Mouse (Mus musculus): ENCODE measurements around the gene Slc9a5. TPM values are rescaled to one million over a fixed set of nuclear protein-coding genes. Genes with fewer than 3 reads are reported as not detected.

The Slc9a5 gene
- total RNA-seq, 1 experiment = 5.8 TPM

- Histone ChIP-seq H3K27ac (ENCODE audit: insufficient read depth, low read depth, low read length, poor library complexity, severe bottlenecking) (no peak overlapping the region), H3K4me3 (ENCODE audit: insufficient read depth in 1 of 2, low read depth in 1 of 2, low read length in 2 of 2, poor library complexity in 1 of 2, severe bottlenecking in 1 of 2) (no peak overlapping the region), H3K36me3 (ENCODE audit: control insufficient read depth, insufficient read depth, low read length, poor library complexity, severe bottlenecking) (peaks cover 39% of the 10 kb centered on the region), H3K9me3 (ENCODE audit: control insufficient read depth, insufficient read depth, low read depth, low read length) (no peaks in the 10 kb centered on the region), H3K9ac (ENCODE audit: insufficient read depth, low read depth, low read length, poor library complexity, severe bottlenecking) (no peak overlapping the region), H3K4me1 (ENCODE audit: control insufficient read depth in 2 of 2, insufficient read depth in 2 of 2, low read length in 2 of 2, poor library complexity in 1 of 2) (peaks cover 0 to 9% of the 10 kb centered on the region in 2 experiments; a peak in 1 of 4 replicates)
- TF ChIP-seq ZNF384 (IDR thresholded peaks at IDR 0.05; ENCODE audit: low read depth, low read length) (no peak), ZC3H11A (IDR thresholded peaks at IDR 0.05; ENCODE audit: borderline replicate concordance, low read depth, low read length) (no peak), HCFC1 (IDR thresholded peaks at IDR 0.05; ENCODE audit: borderline replicate concordance, insufficient read depth, low read length) (no peak), CHD2 (IDR thresholded peaks at IDR 0.05; ENCODE audit: low read depth, low read length) (no peak), MAFK (IDR thresholded peaks at IDR 0.05; ENCODE audit: insufficient read depth, low read depth, low read length) (no peak)
- DNase-seq (ENCODE audit: low read depth, low spot score) = no peak
- in situ Hi-C loops (cut with MboI; ENCODE audit: low sequenced_read_pairs in 2 of 2, unreplicated experiment in 2 of 2) = no loop called here
Measured at GRCm38 (mm10) chr8:105332523-105332922, 16.1 kb upstream of the Slc9a5 start.

GRCm38 (mm10) chr8:105336373-105337130 lies 12.1 kb upstream of the Slc9a5 start:
- H3K4me1 ChIP-seq (ENCODE audit: control insufficient read depth in 2 of 2, insufficient read depth in 2 of 2, low read length in 2 of 2, poor library complexity in 1 of 2) = peaks cover 0 to 11% of the 10 kb centered on the region in 2 experiments; a peak in 2 of 4 replicates
- H3K9me3 ChIP-seq (ENCODE audit: control insufficient read depth, insufficient read depth, low read depth, low read length) = no peaks in the 10 kb centered on the region
- H3K36me3 ChIP-seq (ENCODE audit: control insufficient read depth, insufficient read depth, low read length, poor library complexity, severe bottlenecking) = peaks cover 7% of the 10 kb centered on the region; the same call in 1 of the 2 replicates
- DNase-seq (ENCODE audit: low read depth, low spot score) = peak; percentile 68
- in situ Hi-C loops (cut with MboI; ENCODE audit: low sequenced_read_pairs in 2 of 2, unreplicated experiment in 2 of 2) = no loop called here
- TF ChIP-seq HCFC1 (IDR thresholded peaks at IDR 0.05; ENCODE audit: borderline replicate concordance, insufficient read depth, low read length) (peak; percentile 39; the same call in 1 of the 2 replicates), ZNF384 (IDR thresholded peaks at IDR 0.05; ENCODE audit: low read depth, low read length) (no peak)
- H3K4me3 ChIP-seq (ENCODE audit: insufficient read depth in 1 of 2, low read depth in 1 of 2, low read length in 2 of 2, poor library complexity in 1 of 2, severe bottlenecking in 1 of 2) = peak overlapping the region; percentile 61 to 75
- H3K9ac ChIP-seq (ENCODE audit: insufficient read depth, low read depth, low read length, poor library complexity, severe bottlenecking) = peak overlapping the region; percentile 24; the same call in 1 of the 2 replicates
- H3K27ac ChIP-seq (ENCODE audit: insufficient read depth, low read depth, low read length, poor library complexity, severe bottlenecking) = no peak overlapping the region

- H3K27ac ChIP-seq (ENCODE audit: insufficient read depth, low read depth, low read length, poor library complexity, severe bottlenecking) = no peak overlapping the region
- no peak overlapping the region for H3K9ac ChIP-seq (ENCODE audit: insufficient read depth, low read depth, low read length, poor library complexity, severe bottlenecking)
- H3K9me3 ChIP-seq (ENCODE audit: control insufficient read depth, insufficient read depth, low read depth, low read length) = no peaks in the 10 kb centered on the region
- H3K4me1 ChIP-seq (ENCODE audit: control insufficient read depth in 2 of 2, insufficient read depth in 2 of 2, low read length in 2 of 2, poor library complexity in 1 of 2) = peaks cover 0 to 11% of the 10 kb centered on the region in 2 experiments; a peak in 2 of 4 replicates
- no peak overlapping the region for H3K4me3 ChIP-seq (ENCODE audit: insufficient read depth in 1 of 2, low read depth in 1 of 2, low read length in 2 of 2, poor library complexity in 1 of 2, severe bottlenecking in 1 of 2)
- in situ Hi-C loops (cut with MboI; ENCODE audit: low sequenced_read_pairs in 2 of 2, unreplicated experiment in 2 of 2) = no loop called here
- TF ChIP-seq ZC3H11A (IDR thresholded peaks at IDR 0.05; ENCODE audit: borderline replicate concordance, low read depth, low read length) = no peak
- TF ChIP-seq CHD2 (IDR thresholded peaks at IDR 0.05; ENCODE audit: low read depth, low read length) = no peak
- no peak for TF ChIP-seq HCFC1 (IDR thresholded peaks at IDR 0.05; ENCODE audit: borderline replicate concordance, insufficient read depth, low read length)
- no peak for TF ChIP-seq ZNF384 (IDR thresholded peaks at IDR 0.05; ENCODE audit: low read depth, low read length)
- TF ChIP-seq MAFK (IDR thresholded peaks at IDR 0.05; ENCODE audit: insufficient read depth, low read depth, low read length) = no peak
- H3K36me3 ChIP-seq (ENCODE audit: control insufficient read depth, insufficient read depth, low read length, poor library complexity, severe bottlenecking) = 0 out of 2 replicates have a peak, but pooled peaks cover 2% of the 10 kb centered on the region
- DNase-seq (ENCODE audit: low read depth, low spot score) = no peak
Measured at GRCm38 (mm10) chr8:105338992-105339391, 9.7 kb upstream of the Slc9a5 start.

GRCm38 (mm10) chr8:105339886-105340635 lies 8.6 kb upstream of the Slc9a5 start:
- no peak overlapping the region for H3K27ac ChIP-seq (ENCODE audit: insufficient read depth, low read depth, low read length, poor library complexity, severe bottlenecking)
- H3K9me3 ChIP-seq (ENCODE audit: control insufficient read depth, insufficient read depth, low read depth, low read length) = no peaks in the 10 kb centered on the region
- DNase-seq (ENCODE audit: low read depth, low spot score) = no peak
- 0 out of 2 replicates have a peak, but pooled peaks cover 2% of the 10 kb centered on the region for H3K36me3 ChIP-seq (ENCODE audit: control insufficient read depth, insufficient read depth, low read length, poor library complexity, severe bottlenecking)
- TF ChIP-seq MAFK (IDR thresholded peaks at IDR 0.05; ENCODE audit: insufficient read depth, low read depth, low read length) (no peak), ZC3H11A (IDR thresholded peaks at IDR 0.05; ENCODE audit: borderline replicate concordance, low read depth, low read length) (no peak), HCFC1 (IDR thresholded peaks at IDR 0.05; ENCODE audit: borderline replicate concordance, insufficient read depth, low read length) (no peak), CHD2 (IDR thresholded peaks at IDR 0.05; ENCODE audit: low read depth, low read length) (no peak), ZNF384 (IDR thresholded peaks at IDR 0.05; ENCODE audit: low read depth, low read length) (no peak)
- no peak overlapping the region for H3K9ac ChIP-seq (ENCODE audit: insufficient read depth, low read depth, low read length, poor library complexity, severe bottlenecking)
- peaks cover 0 to 11% of the 10 kb centered on the region in 2 experiments; a peak in 2 of 4 replicates for H3K4me1 ChIP-seq (ENCODE audit: control insufficient read depth in 2 of 2, insufficient read depth in 2 of 2, low read length in 2 of 2, poor library complexity in 1 of 2)
- in situ Hi-C loops (cut with MboI; ENCODE audit: low sequenced_read_pairs in 2 of 2, unreplicated experiment in 2 of 2) = no loop called here
- no peak overlapping the region for H3K4me3 ChIP-seq (ENCODE audit: insufficient read depth in 1 of 2, low read depth in 1 of 2, low read length in 2 of 2, poor library complexity in 1 of 2, severe bottlenecking in 1 of 2)
